Mouse (Mus musculus): Measurements from ENCODE around the gene Thap12.

The Thap12 gene

DNA sequence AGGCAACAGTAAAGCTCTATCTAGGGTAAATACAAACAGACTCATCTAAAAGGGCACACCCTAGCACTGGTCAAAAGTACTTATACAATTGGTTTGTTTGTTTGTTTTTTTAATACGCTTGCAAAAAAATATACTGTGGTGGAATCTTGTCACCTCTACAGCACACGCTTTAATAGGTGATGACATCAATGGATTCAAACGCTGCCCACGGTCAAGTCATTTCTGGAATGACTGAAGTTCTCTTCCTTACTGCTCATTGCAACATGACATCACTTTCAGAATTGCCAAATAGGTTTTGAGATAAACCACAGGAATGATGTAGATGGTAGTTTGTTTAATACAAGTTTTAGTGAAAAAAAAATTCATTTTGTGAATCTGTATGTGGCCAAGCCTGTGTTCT, 4.3 kb upstream of the Thap12 start:
- no peak for DNase-seq

- DNase-seq: peak; percentile 47
Measured at GRCm38 (mm10) chr7:98701771-98702170, 1.1 kb upstream of the Thap12 start.

DNA sequence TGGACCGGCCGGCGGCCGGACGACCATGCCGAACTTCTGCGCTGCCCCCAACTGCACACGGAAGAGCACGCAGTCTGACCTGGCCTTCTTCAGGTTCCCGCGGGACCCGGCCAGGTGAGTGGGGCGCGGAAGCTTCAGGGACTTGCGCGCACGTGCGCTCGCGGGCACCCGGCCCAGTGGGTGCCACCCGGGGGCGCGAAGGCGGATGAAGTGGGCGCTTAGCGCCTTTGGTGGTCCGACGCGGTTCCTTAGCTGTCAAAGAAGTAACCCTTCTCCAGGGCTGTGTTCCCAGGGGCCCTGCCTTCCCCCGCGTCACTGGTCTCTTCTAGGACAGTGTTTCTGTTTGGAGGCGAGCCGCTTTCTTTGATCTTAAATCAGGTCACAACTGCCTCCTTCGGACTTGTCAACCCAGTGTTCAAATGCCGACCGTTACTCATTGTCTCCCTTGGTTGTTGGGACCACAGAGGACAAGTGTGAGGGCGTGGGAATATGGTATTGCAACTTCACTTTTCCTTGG, 520 bp downstream of the Thap12 start:
- peak; percentile 48 for DNase-seq

- no peak for DNase-seq
Measured at GRCm38 (mm10) chr7:98704276-98704675, 1.4 kb downstream of the Thap12 start.

- DNase-seq: no peak
Measured at GRCm38 (mm10) chr7:98713661-98714060, 10.8 kb downstream of the Thap12 start.

GRCm38 (mm10) chr7:98717438-98717837, 14.5 kb downstream of the Thap12 start:
- DNase-seq: no peak

- DNase-seq: no peak
Measured at GRCm38 (mm10) chr7:98719761-98720160, 16.9 kb downstream of the Thap12 start.

- no peak for DNase-seq
Measured at GRCm38 (mm10) chr7:98720731-98721130, 17.8 kb downstream of the Thap12 start.

- no peak for DNase-seq
Measured at GRCm38 (mm10) chr7:98721172-98721571, 18.3 kb downstream of the Thap12 start.

- no peak for DNase-seq
Measured at GRCm38 (mm10) chr7:98721623-98722022, 18.7 kb downstream of the Thap12 start.

- DNase-seq: no peak
Measured at GRCm38 (mm10) chr7:98725686-98726195, 22.8 kb downstream of the Thap12 start.

GRCm38 (mm10) chr7:98727986-98728385, 25.1 kb downstream of the Thap12 start:
- no peak for DNase-seq

- DNase-seq: no peak
Measured at GRCm38 (mm10) chr7:98728499-98728898, 25.6 kb downstream of the Thap12 start.

DNA sequence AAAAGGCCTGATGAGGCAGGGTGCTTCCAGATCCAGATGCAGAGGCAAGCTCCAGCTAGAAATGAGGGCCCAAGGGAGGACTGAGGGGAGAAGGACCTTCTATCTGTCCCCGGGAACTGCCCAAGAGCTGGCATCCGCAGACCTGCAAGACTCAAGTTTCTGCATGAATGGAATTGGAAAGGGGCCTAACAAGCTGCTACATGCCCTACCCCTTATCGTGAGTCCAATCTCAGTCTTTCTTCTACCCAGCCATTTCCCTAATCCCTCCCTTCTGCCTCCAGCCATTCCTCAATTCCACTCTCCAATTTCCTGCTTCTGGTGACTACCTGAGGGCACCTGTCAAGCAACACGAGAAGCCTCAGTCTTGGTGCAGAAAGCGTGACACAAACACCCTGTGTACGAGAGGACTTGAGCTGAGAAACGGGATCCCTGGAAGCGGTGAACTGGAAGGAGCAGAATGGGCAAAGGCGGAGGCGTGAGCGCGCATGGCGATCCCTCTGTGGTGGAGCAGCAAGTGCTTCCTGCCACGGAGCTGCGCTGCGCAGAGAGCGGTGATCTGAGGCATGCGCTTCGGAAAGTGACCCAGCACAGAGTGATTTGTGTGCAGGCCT, 26.9 kb downstream of the Thap12 start:
- no peak for DNase-seq

DNA sequence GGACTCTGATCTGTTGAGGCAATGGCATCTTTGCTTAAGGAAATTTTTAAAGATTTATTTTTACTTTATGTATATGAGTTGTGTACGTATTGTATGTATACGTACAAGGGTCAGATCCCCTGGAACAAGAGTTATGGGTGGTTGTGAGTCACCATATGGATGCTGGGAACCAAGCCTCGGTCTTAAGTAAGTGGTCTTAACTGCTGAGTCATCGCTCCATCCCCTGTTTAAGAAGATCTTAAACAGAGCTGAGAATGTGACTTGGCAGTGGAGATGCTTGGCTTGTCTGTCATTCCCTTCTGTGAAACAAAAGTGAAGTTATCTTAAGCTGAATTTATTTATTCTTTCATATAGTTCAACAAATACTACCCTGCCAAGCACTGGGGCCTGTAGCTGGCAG, 31.1 kb downstream of the Thap12 start:
- DNase-seq: no peak

GRCm38 (mm10) chr7:98734876-98735275, 32.0 kb downstream of the Thap12 start:
- DNase-seq: peak; percentile 16

DNA sequence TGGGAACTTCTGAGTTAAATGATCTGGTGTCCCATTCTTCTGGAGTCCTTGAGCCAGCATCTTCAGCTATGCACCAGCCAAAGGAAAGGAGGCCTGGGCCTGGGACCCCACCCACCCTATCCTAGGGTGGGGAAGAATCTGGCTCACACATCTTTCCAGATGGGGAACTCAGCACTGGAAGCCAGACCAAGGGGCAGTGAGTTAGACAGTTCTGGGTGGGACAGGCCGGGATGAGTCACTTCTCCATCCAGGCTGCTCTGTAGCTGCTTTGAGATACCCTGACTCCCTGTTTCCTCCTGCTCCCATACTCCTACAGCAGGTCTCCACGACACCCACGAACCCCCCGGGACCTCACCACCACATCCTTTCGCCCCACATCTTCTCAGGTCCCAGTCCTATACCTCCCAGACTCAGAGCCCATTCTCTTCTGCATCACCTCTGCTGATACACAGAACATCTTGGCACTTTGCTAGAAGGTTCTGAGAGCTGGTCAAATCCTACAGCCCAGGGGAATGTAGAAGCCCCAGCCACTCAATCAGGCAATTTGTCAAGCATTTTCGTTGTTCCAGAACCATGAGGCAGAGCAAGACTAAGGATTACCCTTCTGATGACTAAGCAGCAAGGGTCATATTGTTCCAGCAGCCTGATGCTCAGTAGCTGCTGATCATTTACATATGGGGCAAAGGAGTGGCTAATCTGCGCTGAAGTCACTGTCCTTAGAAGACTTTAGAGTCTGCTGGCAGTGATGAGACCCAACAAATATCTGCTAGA, 34.1 kb downstream of the Thap12 start:
- DNase-seq: no peak

DNA sequence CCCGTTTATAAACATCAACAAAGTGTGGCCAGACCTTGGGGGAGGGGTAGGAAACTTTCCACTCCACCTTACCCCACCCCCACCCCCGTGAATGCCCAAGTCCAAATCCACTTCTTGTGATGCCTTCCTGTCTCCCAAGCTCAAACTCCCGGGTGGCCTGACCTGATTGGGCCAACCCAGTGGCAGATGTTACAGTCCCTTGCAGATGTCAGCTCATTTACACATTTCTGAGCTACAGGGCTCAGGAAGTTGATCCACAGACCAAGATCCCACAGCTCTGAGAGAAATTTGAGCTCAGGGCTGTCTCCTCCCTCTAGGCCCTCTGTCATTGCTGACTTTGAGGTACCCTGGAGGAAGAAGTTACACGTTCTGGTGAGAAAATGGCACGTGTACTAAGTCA, 37.5 kb downstream of the Thap12 start:
- no peak for DNase-seq

GRCm38 (mm10) chr7:98743312-98743711, 40.4 kb downstream of the Thap12 start:
- DNase-seq: peak; percentile 60

DNA sequence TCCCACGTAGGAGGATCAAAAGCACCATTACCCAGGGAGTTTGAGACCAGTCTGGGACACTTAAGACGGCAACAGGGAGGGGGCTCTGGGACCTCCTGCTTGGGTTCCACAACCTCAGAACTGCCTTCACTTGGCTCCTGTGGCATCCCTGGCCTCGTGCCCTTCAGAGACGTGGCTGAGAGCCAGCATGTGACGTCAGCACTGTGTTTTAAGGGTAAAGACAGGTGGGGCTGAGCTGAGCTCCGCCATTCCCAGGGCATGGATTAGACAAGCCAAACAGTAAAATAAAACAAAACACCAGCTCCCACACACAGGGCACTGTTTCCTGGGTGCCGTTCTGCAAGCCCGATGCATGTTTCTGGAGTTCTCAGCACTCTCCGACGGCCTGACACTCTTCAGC, 47.5 kb downstream of the Thap12 start:
- DNase-seq: no peak

GRCm38 (mm10) chr7:98752680-98753079, 49.8 kb downstream of the Thap12 start:
- no peak for DNase-seq

DNA sequence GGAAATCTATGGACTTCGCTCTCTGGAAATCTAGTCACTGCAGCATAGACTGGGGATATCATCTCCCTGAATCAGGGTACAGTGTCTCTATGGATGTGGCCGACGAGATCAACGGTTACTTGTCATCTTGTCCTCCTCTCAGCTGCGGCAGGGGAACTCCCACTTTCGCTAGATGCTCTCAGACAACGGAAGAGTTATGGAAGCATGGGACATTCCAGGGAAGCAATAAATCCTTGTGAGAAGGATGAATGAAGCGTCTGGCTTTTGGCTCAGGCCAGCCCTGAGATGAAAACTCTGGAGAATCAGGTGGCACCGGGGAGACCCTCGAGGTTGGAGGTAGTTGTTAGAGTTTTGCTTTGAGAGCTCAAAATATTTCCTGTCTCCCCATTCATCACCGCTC, 53.1 kb downstream of the Thap12 start:
- DNase-seq: no peak

DNA sequence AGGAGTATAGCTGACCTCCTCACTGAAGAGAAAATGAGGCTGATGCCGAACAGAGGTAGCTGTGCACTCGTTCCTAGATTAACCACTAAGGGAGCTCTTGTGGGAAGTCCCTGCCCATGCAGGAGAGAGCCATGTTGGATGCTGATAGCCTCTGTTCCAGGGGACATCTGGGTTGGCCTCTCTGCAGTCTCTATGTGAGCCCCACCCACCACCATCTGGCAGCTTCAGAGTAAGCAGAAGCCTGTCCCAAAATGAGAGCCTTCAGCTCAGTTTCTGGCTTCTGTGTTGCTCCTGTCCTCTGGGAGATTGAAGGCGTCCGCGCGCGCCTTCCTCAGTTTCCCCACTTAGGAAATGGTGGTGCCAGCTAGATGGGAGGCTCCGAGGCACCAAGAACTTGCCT, 53.7 kb downstream of the Thap12 start:
- no peak for DNase-seq

DNA sequence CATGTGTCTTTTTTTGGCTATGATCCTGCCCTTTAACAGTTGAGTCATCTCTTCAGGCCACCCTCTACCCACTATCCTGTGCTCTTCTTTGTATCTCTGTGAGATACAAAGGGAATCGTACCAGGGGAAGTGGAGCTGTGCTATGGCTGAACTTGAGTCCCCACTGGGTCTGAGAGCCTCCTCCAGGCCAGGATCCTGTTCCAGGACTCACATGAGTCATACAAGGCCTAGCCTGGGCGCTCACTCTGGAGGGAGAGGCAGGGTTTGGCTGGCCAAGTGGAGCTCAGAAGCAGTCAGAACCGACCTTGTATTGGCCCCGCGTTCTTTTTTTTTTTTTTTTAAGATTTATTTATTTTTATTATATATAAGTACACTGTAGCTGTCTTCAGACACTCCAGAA, 57.2 kb downstream of the Thap12 start:
- no peak for DNase-seq

Measured in cerebellum, adult 9-10 months (tissue).